Mouse (Mus musculus): ENCODE data around the gene Fthl17e. TPM values are rescaled to one million over a fixed set of nuclear protein-coding genes. Genes with fewer than 3 reads are reported as not detected.
A peak's percentile ranks its signal among the peaks of the same experiment; 100 is the strongest.
"Not testable (repeated sequence)": the region's sequence is repeated elsewhere in the genome, so short reads cannot be mapped to it uniquely, and the experiment has no call there.

The Fthl17e gene
- total RNA-seq, 1 experiment = 1.1 TPM

DNA sequence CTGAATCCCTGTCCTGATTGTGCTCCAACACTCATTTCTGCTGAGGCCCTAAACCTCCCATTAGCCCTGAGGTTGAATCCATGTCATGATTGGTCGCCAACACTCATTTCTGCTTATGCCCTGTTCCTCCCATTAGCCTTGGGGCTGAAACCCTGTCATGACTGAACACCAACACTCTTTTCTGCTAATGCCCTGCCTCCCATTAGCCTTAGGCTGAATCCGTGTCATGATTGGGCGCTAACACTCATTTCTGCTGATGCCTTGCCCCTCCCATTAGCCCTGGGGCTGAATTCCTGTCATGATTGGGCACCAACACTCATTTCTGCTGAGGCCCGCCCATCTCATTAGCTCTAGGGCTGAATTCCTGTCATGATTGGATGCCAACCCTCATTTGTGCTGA lies 28.8 kb downstream of the Fthl17e start:
- TF ChIP-seq ZC3H11A (IDR thresholded peaks at IDR 0.05; ENCODE audit: borderline replicate concordance, low read depth, low read length) = no peak
- no peak for TF ChIP-seq CHD2 (IDR thresholded peaks at IDR 0.05; ENCODE audit: low read depth, low read length)
- no peak for TF ChIP-seq ZNF384 (IDR thresholded peaks at IDR 0.05; ENCODE audit: low read depth, low read length)
- TF ChIP-seq HCFC1 (IDR thresholded peaks at IDR 0.05; ENCODE audit: borderline replicate concordance, insufficient read depth, low read length) = no peak
- no peak for TF ChIP-seq MAFK (IDR thresholded peaks at IDR 0.05; ENCODE audit: insufficient read depth, low read depth, low read length)
- Histone ChIP-seq H3K4me1 (ENCODE audit: control insufficient read depth in 2 of 2, insufficient read depth in 2 of 2, low read length in 2 of 2, poor library complexity in 1 of 2) (no peaks in the 10 kb centered on the region), H3K9ac (ENCODE audit: insufficient read depth, low read depth, low read length, poor library complexity, severe bottlenecking) (no peak overlapping the region), H3K36me3 (ENCODE audit: control insufficient read depth, insufficient read depth, low read length, poor library complexity, severe bottlenecking) (no peaks in the 10 kb centered on the region), H3K27ac (ENCODE audit: insufficient read depth, low read depth, low read length, poor library complexity, severe bottlenecking) (no peak overlapping the region), H3K4me3 (ENCODE audit: insufficient read depth in 1 of 2, low read depth in 1 of 2, low read length in 2 of 2, poor library complexity in 1 of 2, severe bottlenecking in 1 of 2) (no peak overlapping the region), H3K9me3 (ENCODE audit: control insufficient read depth, insufficient read depth, low read depth, low read length) (no peaks in the 10 kb centered on the region)
- in situ Hi-C loops (cut with MboI; ENCODE audit: low sequenced_read_pairs in 2 of 2, unreplicated experiment in 2 of 2) = no loop called here
- no peak for DNase-seq (ENCODE audit: low read depth, low spot score)

DNA sequence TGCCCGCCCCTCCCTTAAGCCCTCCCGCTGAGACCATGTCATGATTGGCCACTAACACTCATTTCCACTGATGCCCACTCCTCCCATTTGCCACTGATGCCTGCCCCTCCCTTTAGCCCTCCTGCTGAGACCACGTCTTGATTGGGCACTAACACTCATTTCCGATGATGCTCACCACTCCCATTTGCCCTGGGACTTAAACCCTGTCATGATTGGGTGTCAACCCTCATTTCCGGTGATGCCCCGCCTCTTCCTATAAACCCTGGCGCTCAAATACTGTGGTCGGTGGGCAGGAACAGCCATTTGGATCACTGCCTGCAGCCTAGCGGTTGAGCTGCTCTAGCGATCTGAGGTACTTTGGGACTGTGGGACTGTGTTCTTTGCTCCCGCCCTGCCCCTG lies 29.4 kb downstream of the Fthl17e start, which contains the start of gene Fthl17f:
Fthl17f (plus strand) TSS at position 301 of the 400 bp plus-strand sequence.
- DNase-seq (ENCODE audit: low read depth, low spot score); H3K27ac ChIP-seq (ENCODE audit: insufficient read depth, low read depth, low read length, poor library complexity, severe bottlenecking); H3K9ac ChIP-seq (ENCODE audit: insufficient read depth, low read depth, low read length, poor library complexity, severe bottlenecking); H3K36me3 ChIP-seq (ENCODE audit: control insufficient read depth, insufficient read depth, low read length, poor library complexity, severe bottlenecking); H3K9me3 ChIP-seq (ENCODE audit: control insufficient read depth, insufficient read depth, low read depth, low read length); in situ Hi-C loops (cut with MboI; ENCODE audit: low sequenced_read_pairs in 2 of 2, unreplicated experiment in 2 of 2); H3K4me1 ChIP-seq (ENCODE audit: control insufficient read depth in 2 of 2, insufficient read depth in 2 of 2, low read length in 2 of 2, poor library complexity in 1 of 2): not testable (repeated sequence)
- H3K4me3 ChIP-seq (ENCODE audit: insufficient read depth in 1 of 2, low read depth in 1 of 2, low read length in 2 of 2, poor library complexity in 1 of 2, severe bottlenecking in 1 of 2) = 0 out of 4 replicates have a peak within 1 kb of the TSS, but pooled peaks of 1 of the 2 experiments have one; percentile 26

- H3K4me3 ChIP-seq (ENCODE audit: insufficient read depth in 1 of 2, low read depth in 1 of 2, low read length in 2 of 2, poor library complexity in 1 of 2, severe bottlenecking in 1 of 2); H3K4me1 ChIP-seq (ENCODE audit: control insufficient read depth in 2 of 2, insufficient read depth in 2 of 2, low read length in 2 of 2, poor library complexity in 1 of 2); H3K27ac ChIP-seq (ENCODE audit: insufficient read depth, low read depth, low read length, poor library complexity, severe bottlenecking); H3K36me3 ChIP-seq (ENCODE audit: control insufficient read depth, insufficient read depth, low read length, poor library complexity, severe bottlenecking); H3K9me3 ChIP-seq (ENCODE audit: control insufficient read depth, insufficient read depth, low read depth, low read length); in situ Hi-C loops (cut with MboI; ENCODE audit: low sequenced_read_pairs in 2 of 2, unreplicated experiment in 2 of 2); DNase-seq (ENCODE audit: low read depth, low spot score); H3K9ac ChIP-seq (ENCODE audit: insufficient read depth, low read depth, low read length, poor library complexity, severe bottlenecking): not testable (repeated sequence)
These were observed 44.4 kb downstream of the Fthl17e start for GRCm38 (mm10) chrX:9077699-9078098.

Other genes starting within 250 kb of the Fthl17e start
- not detected in 2 replicates for gene Ssxb5, start 229.8 kb upstream of the Fthl17e start, total RNA-seq (2012; rRNA removed)
- not detected in 2 replicates for gene Gm6592, start 189.5 kb upstream of the Fthl17e start, total RNA-seq (2012; rRNA removed)
- gene Gm5751, start 159.2 kb upstream of the Fthl17e start, total RNA-seq (2012; rRNA removed) = not detected in 2 replicates
- gene B630019K06Rik, start 141.1 kb upstream of the Fthl17e start, total RNA-seq (2012; rRNA removed) = 0.37 and 0.67 TPM in 2 replicates
- gene Fthl17b, start 70.5 kb upstream of the Fthl17e start, total RNA-seq (2012; rRNA removed) = not detected in 2 replicates
- 20.3 and 41.0 TPM in 2 replicates for gene Fthl17c, start 56.9 kb upstream of the Fthl17e start, total RNA-seq (2012; rRNA removed)
- 4.2 and 5.5 TPM in 2 replicates for gene Fthl17d, start 46.7 kb upstream of the Fthl17e start, total RNA-seq (2012; rRNA removed)
- 4.6 and 4.9 TPM in 2 replicates for gene Fthl17f, start 29.5 kb downstream of the Fthl17e start, total RNA-seq (2012; rRNA removed)
- gene 4930402K13Rik, start 71.1 kb downstream of the Fthl17e start, total RNA-seq (2012; rRNA removed) = not detected in 2 replicates
- 0.48 and 0.49 TPM in 2 replicates for gene Lancl3, start 166.4 kb downstream of the Fthl17e start, total RNA-seq (2012; rRNA removed)
- gene Gm14862, start 223.4 kb downstream of the Fthl17e start, total RNA-seq (2012; rRNA removed) = not detected in 2 replicates
- gene Xk, start 239.3 kb downstream of the Fthl17e start, total RNA-seq (2012; rRNA removed) = 2.1 and 2.6 TPM in 2 replicates